Mouse (Mus musculus) left cerebral cortex, adult 9 months (tissue): ENCODE measurements around the gene Dydc1.
"Not testable (repeated sequence)": the region's sequence is repeated elsewhere in the genome, so short reads cannot be mapped to it uniquely, and the experiment has no call there.

Experiments
- DNase-seq, 2 experiments: peaks; one replicate each; pipeline ENCODE4 v3.0.0; 2022; ENCODE audit warnings: low spot score in 2 of 2

Gene Dydc1

DNA sequence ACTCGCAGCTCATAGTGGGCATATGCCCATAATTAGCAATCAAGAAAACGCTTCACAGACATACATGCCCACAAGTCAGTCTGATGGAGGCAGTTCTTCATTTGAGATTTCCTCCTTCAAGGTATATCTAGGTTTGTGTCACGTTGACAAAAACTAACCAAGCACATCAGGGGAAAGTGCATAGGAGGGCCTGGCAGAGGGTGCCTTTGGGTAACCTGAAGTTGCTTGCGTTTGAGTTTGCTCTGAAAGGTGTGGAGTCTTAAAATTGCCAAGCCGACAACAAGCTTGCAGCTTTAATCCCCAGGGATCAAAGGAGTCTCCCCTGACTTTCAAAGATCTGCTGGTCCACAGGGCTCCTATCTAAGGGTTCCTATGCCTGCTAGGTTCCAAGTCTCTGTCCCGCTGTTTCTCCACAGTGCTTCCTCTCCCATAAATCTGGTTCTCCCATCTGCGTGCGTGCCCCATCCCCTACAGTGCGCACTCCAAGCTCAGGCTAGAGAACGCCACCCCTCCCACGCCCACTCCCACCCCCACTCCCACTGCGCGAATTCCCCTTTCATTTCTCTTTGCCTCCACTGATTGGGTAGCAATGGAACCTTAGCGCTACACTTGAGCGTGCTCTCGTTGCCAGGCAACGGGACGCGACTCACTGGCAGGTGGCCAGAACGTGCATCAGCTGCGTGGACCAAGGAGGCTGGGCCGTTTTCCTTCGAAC, at the start of gene Dydc1:
Gene Dydc1, plus strand, starts transcription at position 683 of the 715 bp plus-strand sequence.
- peak; percentile 48 to 83 for DNase-seq

DNA sequence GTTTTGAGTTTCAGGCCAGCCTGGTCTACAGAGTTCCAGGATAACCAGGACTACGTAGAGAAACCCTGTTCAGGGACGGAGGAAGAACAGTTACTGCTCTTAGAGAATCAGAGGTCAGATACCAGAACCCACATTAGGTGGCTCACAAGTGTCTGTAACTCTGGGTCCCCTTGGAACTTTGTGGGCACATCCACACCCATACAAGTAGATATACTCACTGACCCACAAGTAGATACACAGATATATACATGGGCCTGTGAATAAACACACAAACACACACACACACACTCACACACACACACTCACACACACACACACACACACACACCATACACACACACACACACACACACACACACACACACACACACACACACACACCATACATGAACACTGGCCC, 47.6 kb upstream of the Dydc1 start:
- DNase-seq: no peak

DNA sequence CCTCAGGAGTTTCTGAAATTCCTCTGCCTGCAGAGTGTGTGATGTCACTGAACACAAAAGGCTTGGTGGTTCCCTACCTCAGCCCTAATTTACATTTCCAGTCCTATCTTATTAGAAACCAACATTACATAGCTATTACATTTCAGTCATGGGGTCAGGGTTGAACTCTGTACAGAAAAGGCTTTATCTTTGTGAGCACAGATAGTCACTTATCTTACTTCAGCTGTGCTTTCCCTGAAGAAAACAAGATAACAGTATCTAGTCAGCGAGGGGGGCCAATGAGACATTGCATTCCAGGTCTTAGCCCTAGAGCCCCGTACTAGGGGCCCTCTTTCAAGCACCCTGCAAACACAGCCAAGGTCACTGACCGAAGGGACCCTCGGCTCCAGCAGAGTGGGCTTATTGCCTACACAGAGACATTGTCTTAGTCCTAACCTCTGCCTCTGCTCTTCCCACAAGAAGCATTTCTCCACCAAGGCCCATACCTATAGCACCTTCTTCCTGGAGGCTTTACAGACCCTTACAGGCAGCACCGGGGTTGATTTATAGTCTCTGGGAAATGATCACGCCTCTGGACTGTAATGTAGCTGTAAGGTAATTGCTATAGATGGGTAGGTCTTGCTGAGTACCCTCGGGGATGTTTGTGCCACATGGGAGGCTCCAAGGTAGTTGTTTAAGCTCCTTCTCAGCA, 47.0 kb upstream of the Dydc1 start:
- DNase-seq: no peak

DNA sequence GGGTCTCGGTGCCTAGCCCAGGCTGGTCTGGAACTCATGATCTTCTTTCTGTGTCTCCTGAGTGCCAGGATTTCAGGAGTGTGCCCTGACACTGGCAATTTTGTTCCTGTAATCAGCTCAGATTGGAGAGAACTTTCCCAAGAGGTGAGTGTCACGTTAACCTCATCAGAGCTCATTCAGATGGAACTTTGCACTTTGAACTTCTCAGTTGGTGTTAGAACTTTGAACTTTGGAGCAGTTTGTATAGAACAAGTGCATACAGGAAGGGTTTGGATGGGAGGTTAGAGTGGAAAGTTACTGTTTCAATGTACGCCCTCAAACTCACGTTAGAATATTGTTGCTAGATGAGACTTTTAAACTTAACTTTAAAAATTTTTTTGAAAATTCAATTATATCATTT, 43.4 kb upstream of the Dydc1 start:
- no peak for DNase-seq

DNA sequence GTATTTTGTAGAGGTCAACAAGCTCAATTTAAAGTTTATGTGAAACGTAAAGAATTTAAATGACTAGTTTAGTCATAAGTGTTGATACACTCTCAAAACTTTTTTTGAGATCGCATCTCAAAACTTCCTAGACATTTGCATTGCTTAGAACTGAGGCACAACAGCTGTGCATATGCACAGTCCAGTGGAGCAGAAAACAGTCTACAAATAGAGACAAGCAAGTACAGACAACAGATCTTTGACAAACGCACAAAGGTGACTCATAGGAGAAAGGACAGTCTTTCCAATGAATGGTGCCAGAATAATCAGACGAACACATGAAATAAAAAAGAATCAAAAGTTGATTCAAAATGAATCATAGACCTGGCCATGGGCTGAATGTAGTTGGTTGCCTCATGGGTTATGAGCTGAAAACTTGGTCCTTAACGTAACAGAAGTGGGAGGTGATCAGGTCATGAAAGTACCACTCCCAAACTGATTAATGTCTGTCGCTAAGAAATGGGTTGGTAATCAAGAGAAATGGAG, 41.7 kb upstream of the Dydc1 start:
- no peak for DNase-seq

DNA sequence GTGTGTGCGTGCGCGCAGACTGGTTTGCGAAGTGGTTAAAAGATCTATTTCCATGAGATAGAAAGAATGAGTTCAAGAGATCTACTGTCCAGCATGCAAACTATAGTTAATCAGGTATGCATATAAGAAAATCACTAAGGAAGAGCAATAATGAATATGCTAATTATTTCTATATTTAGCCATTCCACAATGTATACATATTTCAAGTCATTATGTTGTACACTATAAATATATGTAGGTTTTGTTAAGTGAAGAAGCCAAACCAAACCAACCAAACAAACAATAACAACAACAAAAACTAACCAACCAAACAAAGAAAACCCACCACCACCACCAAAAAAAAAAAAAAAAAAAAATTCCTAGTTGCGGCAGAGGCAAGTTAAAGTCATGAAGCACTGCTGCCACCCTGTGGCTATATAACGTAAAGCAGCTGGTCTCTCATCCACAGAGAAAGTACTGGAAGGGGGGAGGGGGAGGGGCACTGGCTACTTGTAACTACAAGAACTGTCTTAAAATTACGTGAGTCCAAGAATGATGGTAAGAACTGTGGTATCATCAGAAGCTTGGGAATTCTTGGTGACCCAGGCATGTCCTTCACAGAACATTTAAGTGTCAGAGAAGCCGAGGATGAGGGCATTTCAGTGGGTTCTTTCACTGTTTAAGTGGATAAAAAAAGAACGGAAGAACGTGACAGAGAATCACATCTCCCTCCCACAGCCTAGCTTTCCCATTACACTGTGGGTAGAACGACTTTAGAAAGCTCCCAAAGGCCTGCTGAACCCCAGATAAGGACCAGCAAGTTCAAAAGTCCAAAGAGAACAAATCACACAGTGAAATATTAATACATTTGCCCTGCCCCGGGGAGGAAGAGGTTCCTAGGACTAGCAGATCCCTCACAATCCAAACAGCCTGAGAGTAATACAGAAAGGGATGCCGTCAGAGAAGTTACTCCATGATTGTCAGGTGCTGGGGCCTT, 39.3 kb upstream of the Dydc1 start:
- peak; percentile 23 to 87 for DNase-seq

DNA sequence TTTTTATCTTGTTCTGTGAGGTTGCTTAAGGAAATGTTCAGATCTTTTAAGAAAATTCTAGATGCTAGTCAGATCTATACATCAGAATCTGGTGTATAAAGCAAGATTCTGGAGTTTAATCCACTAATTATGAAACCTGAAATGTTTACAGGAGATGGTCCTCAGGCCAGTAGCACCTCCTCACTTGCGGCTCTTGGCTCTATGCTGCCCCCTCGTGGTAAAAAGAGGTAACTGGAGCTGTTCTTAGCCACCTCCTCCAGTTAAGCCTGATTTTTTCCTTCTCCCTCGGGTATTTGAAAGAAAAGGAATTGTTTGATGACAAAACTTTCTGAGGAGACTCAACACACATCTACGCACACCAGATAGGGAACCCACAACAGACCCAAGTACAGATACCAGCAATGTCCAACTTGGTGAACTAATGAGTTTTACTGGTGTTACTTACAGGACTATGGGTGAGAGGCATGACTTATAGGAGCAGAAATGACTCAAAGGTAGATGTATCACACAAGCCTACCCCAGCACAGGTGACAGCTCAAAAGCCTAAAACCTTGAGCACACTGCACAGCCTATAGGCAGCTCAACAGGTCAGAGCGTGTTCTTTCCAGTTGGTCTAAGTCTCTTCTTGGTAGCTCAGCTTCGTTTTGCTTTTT, 37.4 kb upstream of the Dydc1 start:
- peak in 1 of 2 experiments; percentile 69 for DNase-seq

DNA sequence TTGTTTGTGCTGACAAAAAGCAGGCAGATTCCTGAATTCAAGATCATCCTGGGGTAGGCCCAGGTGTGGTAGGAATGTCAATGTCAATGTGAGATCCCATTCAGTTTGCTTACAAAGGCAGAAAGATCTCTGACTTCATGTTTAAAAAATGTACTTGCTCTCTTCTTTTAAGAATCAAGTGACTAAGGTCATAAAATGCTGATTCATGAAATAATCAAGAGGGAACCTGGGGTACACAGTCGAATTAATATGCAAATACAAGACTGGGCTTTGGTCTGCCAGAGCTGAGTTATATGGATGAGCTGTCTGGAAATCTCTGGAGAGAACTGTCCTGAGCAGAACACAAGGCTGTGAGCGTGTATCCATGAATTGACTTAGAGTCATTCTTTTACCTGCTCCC, 25.3 kb upstream of the Dydc1 start:
- DNase-seq: no peak

DNA sequence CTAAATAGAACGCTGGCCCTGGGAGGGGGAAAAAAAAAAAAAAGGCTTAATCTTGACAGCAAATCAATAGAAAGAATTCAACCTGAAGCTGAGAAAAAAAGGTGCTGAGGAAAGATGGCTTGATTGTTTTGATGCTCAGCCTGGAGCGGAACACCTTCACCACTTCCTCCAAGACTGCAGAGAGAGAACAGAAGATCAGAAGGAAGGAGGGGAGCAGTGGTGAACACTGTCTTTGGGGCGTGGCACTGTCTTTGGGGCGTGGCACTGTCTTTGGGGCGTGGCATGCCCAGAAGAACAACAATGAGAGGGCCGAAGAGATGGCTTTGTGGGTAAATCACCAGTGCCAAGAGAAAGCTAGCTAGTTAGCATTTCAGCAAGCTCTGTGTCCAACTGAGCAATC, 22.2 kb upstream of the Dydc1 start:
- DNase-seq: no peak

DNA sequence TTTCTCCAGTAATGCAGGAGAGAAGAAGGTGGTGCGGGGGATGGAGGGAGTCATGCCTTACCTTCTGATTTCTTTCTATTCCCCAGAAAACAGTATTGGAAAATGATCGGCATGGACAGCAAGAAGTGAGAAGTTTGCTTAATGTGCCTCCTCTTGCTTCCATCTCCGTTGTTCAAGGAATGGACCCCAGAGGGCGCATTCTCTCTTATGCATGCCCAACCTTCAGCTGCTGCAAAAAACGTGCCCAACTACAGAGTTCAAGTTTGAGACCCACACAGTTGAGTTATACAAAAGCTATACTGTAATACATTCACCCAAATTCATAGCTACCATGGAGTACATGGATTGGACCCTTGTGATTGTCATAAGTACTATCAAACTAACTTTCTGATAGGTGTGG, 20.2 kb upstream of the Dydc1 start:
- DNase-seq: no peak

DNA sequence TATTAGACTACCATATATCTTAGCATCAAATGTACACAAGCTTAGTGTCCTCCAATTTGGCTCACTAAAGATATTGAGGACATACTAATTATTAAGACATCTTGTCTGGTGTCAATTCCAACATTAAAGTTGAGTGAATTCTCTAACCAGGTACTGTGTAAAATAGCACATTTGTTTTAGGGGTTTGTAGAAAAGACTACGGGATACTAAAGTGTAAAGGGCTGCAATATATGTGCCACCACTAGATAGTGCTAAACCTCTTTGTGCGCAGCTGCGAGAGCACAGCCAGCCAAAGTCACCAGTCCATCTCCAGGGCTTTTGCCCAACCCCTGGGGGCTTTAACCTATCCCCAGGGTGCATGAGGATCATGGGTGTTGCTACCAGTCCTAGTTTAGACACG, 19.5 kb upstream of the Dydc1 start:
- not testable (repeated sequence) for DNase-seq

DNA sequence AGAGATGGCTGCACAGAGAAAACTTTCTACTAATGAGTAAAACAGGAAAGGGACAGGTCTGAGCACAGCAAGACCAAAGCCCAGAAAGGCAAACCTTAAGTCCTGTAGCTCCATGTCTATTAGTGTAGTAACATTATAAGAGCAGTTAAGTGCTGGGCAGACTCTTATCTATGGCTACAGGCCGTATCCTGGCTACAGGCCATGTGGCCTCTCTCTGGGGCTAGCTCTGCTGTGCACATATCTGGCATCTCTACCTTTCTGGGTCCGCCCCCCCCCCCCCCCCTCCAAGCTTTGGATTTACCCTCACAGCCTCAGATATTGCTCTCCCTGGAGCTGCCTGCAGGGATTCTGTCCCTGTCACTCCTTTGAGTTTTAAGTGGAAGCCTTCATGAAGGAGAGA, 7.5 kb upstream of the Dydc1 start:
- DNase-seq: no peak

DNA sequence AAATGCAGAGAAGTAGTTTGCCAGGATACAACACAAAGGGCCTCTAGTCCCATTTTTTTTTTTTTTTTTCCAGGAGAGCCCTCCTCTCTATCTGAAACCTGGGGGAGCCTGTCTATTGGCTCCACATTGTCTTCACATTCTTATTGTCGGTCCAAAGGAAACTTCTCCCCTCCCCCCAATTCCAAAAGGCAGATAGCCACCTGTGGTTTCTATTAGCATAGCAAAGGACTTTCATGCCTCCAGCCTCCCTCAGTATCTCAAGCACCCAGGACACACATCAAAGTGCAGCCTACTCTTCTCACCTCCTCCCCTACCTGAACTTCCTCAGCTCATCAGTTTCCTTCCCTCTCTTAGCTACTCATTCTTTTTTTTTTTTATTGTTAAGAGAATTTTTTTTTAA, 6.3 kb upstream of the Dydc1 start:
- DNase-seq: no peak

DNA sequence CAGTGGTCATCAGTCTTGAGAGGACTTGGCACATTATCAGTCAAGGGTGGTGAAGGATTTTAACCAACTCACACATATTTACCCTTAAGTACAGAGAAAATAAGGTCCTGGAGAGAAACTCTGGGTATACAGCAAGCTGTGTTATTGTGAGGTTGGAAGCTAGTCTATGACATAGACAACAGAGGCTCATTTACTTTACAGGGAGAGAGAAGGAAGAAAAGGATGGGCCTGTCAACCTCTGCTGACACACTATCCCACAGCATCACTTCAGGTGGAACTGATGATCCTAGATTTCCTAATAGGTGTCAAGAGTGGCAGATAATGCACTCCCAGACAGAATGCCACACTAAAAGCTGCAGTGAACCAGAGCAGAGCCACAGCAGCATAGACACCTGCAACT, 3.6 kb upstream of the Dydc1 start, which contains the start of gene Dydc2:
Gene Dydc2, minus strand, starts transcription at position 101 of the 400 bp plus-strand sequence.
- DNase-seq: no peak

DNA sequence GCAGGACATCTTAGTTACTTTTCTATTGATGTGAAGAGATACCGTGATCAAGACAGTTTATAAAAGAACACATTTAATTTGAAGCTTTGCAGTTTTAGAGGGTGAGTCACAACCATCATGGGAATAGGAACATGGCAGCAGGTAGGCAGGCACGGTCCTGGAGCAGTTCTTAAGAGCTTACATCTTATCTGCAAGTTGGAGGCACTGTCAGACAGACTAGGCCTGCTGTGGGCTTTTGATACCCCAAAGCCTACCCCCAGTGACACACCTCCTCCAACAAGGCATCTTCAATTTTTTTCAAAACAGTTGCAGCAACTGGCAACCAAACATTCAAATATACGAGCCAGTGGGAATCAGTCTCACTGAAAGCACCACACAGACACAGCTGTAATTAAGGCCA, 2.4 kb upstream of the Dydc1 start:
- no peak for DNase-seq

DNA sequence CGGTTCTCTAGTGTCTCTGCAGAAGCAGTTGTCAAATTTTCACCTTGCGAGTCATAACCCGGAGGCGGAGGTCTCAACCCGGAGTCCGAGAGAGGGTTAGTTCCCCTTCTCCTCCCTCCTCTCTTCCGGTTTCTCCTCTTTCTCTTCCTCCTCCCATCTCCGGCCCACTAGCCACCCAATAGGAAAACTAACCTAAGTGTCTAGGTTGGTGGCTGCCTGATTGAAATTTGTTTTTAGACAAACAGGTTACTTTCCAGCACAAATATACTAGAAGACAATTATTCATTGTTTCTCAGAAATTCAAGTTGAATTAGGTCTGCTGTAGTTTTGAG, 199 bp downstream of the Dydc1 start:
- no peak for DNase-seq

DNA sequence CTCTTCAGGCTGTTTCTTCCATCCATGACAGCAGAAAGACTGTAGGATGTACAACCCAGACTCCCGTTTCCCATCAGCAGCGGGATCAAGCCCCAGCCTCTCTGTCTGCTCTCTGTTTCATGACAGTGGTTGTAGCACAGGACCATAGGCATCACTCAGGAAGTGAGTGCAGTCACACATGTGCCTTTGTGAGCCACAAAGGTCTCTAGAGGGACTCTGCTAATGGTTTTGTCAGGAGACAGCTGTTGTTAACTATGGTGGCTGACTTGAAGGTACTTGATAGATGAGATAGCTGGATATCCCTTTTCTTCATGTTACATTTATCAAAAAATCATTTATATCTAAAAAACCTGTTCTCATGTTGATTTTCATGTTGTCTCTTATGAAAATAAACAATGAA, 9.7 kb downstream of the Dydc1 start:
- DNase-seq: no peak

DNA sequence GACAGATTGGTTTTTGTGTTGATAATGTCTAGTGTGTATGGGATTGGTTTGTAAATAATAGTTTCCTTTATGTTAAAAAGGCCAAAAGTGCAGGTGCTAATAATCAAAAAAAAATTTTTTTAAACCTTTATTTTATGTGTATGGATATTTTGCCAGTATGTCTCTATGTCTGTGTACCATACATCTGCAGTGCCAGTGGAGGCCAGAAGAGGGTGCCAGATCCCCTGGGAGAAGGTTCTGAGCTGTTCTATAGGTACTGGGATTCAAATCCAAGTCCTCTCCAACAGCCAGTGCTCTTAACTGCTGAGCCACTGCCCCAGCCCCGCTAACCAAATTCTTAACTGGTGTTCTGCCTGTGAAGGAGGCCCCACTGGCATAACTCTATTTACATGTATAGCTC, 14.8 kb downstream of the Dydc1 start:
- no peak for DNase-seq

DNA sequence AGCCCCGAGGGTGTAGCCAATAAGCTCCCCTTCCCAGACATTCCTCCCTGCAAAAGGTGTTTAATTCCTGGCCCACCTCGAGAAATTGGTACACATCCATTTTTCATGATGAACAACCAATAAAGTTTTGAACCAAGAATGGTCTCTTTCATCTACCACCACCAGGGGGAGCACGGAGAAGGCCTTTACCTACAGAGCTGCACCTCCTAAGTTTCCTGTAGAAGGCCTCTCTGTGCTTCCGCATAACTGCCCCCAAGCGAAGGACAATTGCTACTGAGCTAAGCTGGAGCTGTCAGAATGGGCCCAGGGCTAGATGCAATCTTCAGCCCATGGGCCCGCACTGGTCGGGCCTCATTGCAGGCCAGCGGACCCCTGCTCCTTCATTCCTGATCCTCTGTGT, 18.1 kb downstream of the Dydc1 start:
- DNase-seq: peak in 1 of 2 experiments; percentile 25

DNA sequence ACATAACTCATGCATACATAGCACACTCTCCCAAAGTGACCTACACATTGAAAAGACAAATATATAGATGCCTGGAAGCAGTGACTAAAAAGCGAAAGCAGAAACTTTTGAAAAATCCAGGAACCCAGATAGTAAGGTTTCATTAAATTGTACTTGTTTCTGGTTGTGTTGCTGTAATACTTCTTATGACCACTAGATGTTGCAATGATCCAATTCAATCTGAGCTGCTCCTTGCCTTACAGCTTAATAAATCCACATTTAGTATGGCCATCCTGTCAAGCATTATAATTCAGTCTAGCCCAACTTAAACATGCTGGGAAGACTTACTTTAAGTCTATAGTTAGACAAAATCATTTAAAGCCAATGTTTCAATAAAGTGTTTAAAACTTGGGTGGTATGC, 21.4 kb downstream of the Dydc1 start:
- no peak for DNase-seq

DNA sequence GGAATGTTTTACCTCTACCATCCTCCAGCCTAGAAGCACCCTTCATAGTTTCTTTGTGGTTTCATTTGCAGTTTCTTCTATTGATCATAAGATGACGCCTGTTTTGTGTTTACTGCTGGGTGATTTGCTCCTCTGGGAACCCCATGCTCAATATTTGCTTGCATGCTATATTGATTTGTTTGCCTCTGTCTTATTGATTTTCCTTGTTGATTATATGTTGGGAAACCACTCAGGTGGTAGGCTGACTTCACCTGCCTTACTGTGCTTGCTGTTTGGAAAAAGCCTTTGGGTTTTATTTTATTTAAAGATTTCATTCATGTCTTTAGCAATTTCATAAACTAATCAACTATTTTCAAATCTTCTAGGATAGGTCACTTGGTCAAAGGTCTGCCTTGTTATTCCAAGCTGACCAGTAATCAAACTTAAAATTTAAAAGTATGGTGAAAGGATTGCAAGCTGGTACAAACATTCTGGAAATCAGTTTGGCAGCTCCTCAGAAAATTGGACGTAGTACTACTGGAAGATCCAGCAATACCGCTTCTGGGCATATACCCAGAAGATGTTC, 23.7 kb downstream of the Dydc1 start:
- DNase-seq: no peak
